Mouse (Mus musculus) thymus, adult 2 months (tissue): ENCODE results near the gene Gm49322.

ENCODE experiments used
- CTCF ChIP-seq: fragments of 200-500 bp; IDR thresholded peaks from 2 replicates; pipeline ENCODE4 v1.5.1; 2012; ENCODE audit warnings: mild to moderate bottlenecking, control low read depth, low read length, moderate library complexity, borderline replicate concordance; ENCODE audit not compliant: control insufficient read depth, poor library complexity, insufficient read depth; ENCODE audit errors: extremely low read depth
- POLR2A ChIP-seq: fragments of 200-500 bp; IDR thresholded peaks from 2 replicates; pipeline ENCODE4 v1.6.1; 2012; ENCODE audit warnings: mild to moderate bottlenecking, low read length, control low read depth, moderate library complexity; ENCODE audit not compliant: control insufficient read depth, poor library complexity, insufficient read depth; ENCODE audit errors: extremely low read depth

- TF ChIP-seq CTCF, result no peak
- TF ChIP-seq POLR2A, result no peak
Measured at GRCm38 (mm10) chr10:80606737-80607350, 1.0 kb downstream of the Gm49322 start.
